Mouse (Mus musculus): ENCODE measurements around the gene Cep70.

Gene Cep70

GRCm38 (mm10) chr9:99325208-99325929, 82.2 kb downstream of the Cep70 start:
- DNase-seq, result no peak

GRCm38 (mm10) chr9:99325961-99326360, 82.8 kb downstream of the Cep70 start:
- no peak for DNase-seq

DNA sequence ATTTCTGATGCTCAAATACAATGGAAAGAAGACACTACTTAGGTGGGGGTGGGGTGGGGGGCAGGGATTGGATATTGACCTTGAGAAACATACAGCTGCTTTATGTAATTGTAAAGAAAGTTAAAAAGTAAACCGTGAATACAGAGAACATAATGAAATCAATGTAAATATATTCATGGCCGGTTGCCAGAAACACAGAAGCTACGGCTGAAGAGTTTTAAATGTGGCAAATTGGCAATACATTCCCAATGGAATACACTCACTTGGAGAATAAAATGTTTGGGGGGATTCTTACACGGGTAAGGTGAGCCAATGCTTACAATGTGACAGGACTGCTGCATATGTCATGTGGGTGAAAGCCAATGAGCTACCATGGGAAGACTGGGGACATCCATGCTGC, 83.7 kb downstream of the Cep70 start:
- no peak for DNase-seq

- DNase-seq, result no peak
These were observed 93.4 kb downstream of the Cep70 start for GRCm38 (mm10) chr9:99336538-99336937.

- no peak for DNase-seq
These were observed 95.1 kb downstream of the Cep70 start for GRCm38 (mm10) chr9:99338293-99338692.

DNA sequence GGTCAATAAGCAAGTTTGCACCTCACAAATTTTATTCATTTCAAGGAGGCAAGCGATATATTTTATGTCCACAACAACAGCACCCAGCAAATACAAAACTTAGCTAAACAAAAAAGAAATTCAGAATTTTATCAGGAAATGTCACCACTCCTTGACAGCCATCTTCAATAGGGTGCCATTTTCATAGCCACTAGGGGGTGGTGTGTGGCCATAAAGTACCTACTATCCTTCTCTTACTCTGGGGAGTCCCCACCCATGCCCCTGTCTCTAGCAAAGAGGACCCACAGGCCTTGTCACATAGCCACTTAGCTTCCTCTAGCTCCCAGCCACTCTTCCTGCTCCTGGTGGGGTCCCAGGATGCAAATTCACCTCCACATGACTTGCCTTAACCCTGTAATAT, 96.0 kb downstream of the Cep70 start:
- DNase-seq, result no peak

DNA sequence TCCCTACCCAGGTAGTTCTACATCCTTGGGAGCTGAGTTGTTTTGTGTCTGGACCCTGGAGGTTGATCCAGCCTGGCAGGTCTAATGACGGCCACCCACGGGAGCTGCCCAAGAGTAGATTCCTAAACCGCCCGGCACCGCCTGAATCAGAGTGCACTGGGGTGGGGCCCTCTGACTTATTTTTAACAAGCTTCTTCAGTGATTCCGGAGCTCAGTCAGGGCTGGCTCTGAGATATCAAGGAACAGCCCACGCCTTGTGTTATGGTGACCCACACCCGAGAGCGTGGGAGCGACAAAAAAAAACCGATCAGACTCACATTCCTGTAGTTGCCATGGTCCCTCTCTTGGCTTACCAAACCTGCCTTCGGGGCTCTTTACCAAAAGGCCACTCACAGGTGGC, 97.0 kb downstream of the Cep70 start:
- DNase-seq, result no peak

DNA sequence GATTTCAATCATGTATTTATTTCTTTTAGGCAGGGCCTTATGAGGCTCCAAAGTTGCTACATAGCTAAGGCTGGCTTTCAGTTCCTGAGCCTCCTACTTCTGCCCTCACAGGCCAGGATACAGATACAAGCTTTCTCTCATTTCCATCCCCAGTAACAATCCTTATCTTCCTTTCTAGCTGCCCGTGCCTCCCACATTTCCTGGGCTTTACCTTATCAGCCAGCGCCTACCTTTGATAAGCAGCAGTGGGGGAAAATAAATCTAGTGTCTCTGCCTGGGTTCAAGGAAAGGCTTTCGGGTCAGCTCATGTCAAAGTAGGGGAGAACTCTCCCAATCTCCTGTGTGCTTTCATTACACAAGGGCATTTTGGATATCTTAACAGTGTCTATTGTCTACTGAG, 98.4 kb downstream of the Cep70 start:
- DNase-seq, result no peak

- no peak for DNase-seq
These were observed 102.2 kb downstream of the Cep70 start for GRCm38 (mm10) chr9:99345351-99345792.
